In the genomic region with DNA sequence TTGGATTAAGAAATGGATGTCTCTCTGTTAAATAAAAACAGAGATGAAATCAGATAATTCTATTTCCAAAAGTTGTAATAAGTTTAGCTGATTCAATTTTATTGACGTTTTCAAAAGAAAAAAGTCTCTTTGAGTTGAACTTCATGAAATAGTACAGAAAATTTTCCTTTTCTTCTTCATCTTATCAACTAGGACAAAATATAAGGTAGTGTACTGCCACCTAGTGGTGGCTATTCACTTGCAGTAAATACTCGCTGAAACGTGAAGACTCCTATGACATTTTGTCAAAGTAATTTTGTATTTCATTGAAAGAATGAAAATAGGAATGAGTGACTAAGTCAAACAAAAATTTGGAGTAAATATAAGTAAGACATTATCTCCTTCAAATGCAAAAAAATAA, we compare ENCODE assay signal across 10 mouse cellular contexts. TPM values are rescaled to one million over a fixed set of nuclear protein-coding genes. Genes with fewer than 3 reads are reported as not detected.
DNase-seq lines count a peak whose midpoint lies in the region; ATAC-seq and TF ChIP-seq lines count a peak whose summit lies in the region.
"Had no signal": no experiment of that assay in that cellular context is flagged by ENCODE, and none has a peak within 500 bp of the region (broad histone marks: within the 10 kb centered on the region; RNA-seq: fewer than 3 reads in every experiment).

No protein-coding gene starts in this region.

- WGBS in cerebellum, adult 2 months: 1% methylated on average over 3 of the region's 3 CpGs
- WGBS in hindbrain, embryonic 12.5 days: 4% methylated on average over 3 of the region's 3 CpGs

- no peak overlapping the region for H3K4me2 ChIP-seq in hindbrain, embryonic 12.5 days (replicated peaks)
- H3K4me2 ChIP-seq: heart, embryonic 15.5 days; midbrain, embryonic 12.5 days had no signal

- no peak overlapping the region for H3K9ac ChIP-seq in hindbrain, embryonic 12.5 days
- H3K9ac ChIP-seq: heart, embryonic 15.5 days; midbrain, embryonic 12.5 days had no signal

- peak; percentile 26; the same call in 1 of the 2 replicates for TF ChIP-seq CTCF in cerebellum, adult 2 months (IDR thresholded peaks at IDR 0.05; ENCODE audit: borderline replicate concordance, insufficient read depth, low read depth, low read length)

- no peaks in the 10 kb centered on the region for H3K27me3 ChIP-seq in cerebellum, adult 2 months (ENCODE audit: control insufficient read depth, insufficient read depth, low read length)
- H3K27me3 ChIP-seq in hindbrain, embryonic 12.5 days: no peaks in the 10 kb centered on the region
- H3K27me3 ChIP-seq: heart, embryonic 15.5 days; midbrain, embryonic 12.5 days had no signal

- no peak for TF ChIP-seq POLR2A in cerebellum, adult 2 months (IDR thresholded peaks at IDR 0.05; ENCODE audit: borderline replicate concordance, insufficient read depth, low read length)

- H3K4me3 ChIP-seq in cerebellum, adult 2 months (replicated peaks; ENCODE audit: insufficient read depth, low read depth, low read length): no peak overlapping the region
- no peak overlapping the region for H3K4me3 ChIP-seq in hindbrain, embryonic 12.5 days
- H3K4me3 ChIP-seq: heart, embryonic 15.5 days; midbrain, embryonic 12.5 days had no signal

- ATAC-seq in hindbrain, embryonic 12.5 days (ENCODE audit: low FRiP score): no peak

- no peak overlapping the region for H3K27ac ChIP-seq in cerebellum, adult 2 months (ENCODE audit: insufficient read depth, low read length)
- no peak overlapping the region for H3K27ac ChIP-seq in hindbrain, embryonic 12.5 days
- H3K27ac ChIP-seq: heart, embryonic 15.5 days; midbrain, embryonic 12.5 days had no signal

- DNase-seq in cerebellum, adult 2 months: peak in 1 of 2 experiments; percentile 19
- no peak for DNase-seq in cerebellum, adult 11-12 months
- DNase-seq in layer of hippocampus, adult 9-11 months: peak; percentile 25
- no peak for DNase-seq in layer of hippocampus, adult 8-10 months (ENCODE audit: low spot score in 2 of 2)
- peak; percentile 52 for DNase-seq in CD4-positive helper T cell, adult 2 months (ENCODE audit: low read depth, low spot score)
- peak; percentile 86 for DNase-seq in embryo, embryonic 10.5 days (ENCODE audit: low spot score)
- DNase-seq in naive thymus-derived CD4-positive, alpha-beta T cell, adult 2 months (ENCODE audit: low read depth): peak; percentile 59

- no peaks in the 10 kb centered on the region for H3K9me3 ChIP-seq in hindbrain, embryonic 12.5 days (replicated peaks)
- H3K9me3 ChIP-seq: heart, embryonic 15.5 days; midbrain, embryonic 12.5 days had no signal

- H3K4me1 ChIP-seq in cerebellum, adult 2 months (ENCODE audit: control insufficient read depth, insufficient read depth, low read length): no peaks in the 10 kb centered on the region
- H3K4me1 ChIP-seq in hindbrain, embryonic 12.5 days: no peaks in the 10 kb centered on the region
- H3K4me1 ChIP-seq: midbrain, embryonic 12.5 days had no signal

- no peaks in the 10 kb centered on the region for H3K36me3 ChIP-seq in hindbrain, embryonic 12.5 days
- H3K36me3 ChIP-seq: heart, embryonic 15.5 days; midbrain, embryonic 12.5 days had no signal

RNA-seq across cellular contexts. Expression of a gene that starts 56.1 kb away (rescaled TPM):
- polyA plus RNA-seq in cerebellum, adult 2 months (2012; rRNA removed): 0.79 and 0.89 TPM in 2 replicates
- not detected for total RNA-seq in layer of hippocampus, adult 8-10 months (2022)
- polyA plus RNA-seq in hindbrain, embryonic 12.5 days (2016; fragmentation: Nextera tagmentation; extraction: Ambion mirVana): not detected in 2 replicates
- polyA plus RNA-seq: heart, embryonic 15.5 days; midbrain, embryonic 12.5 days had no signal

Comparison
In these comparisons a context has a peak if more than half of its experiments do, and no peak if none do; other contexts are left out.
1. DNase-seq: peak in layer of hippocampus, adult 9-11 months (single experiment), CD4-positive helper T cell, adult 2 months (single experiment), embryo, embryonic 10.5 days (single experiment) and naive thymus-derived CD4-positive, alpha-beta T cell, adult 2 months (single experiment); none in cerebellum, adult 11-12 months (single experiment) and layer of hippocampus, adult 8-10 months (0 of 2).